In the genomic region with DNA sequence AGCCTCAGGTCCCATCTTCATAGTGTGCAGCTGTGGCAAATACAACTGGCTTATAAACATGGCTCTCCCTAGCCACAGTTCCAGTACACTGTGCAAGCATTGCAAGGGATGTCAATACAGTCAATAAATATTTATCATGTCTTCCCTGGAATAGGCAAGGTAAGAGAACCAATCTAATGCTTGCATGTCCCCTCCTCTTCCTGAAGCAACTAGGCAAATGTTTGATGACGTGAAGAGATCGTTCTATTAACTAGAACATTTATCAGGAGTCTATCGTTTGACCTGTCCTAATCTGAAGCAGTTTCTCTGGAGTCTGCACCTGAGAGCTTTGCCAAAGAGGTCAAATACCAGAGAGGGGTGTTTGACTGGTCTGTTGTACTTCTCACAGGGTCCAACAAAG, we compare ENCODE assay signal across 21 mouse cellular contexts.
DNase-seq lines count a peak whose midpoint lies in the region; ATAC-seq and TF ChIP-seq lines count a peak whose summit lies in the region.
"Had no signal": no experiment of that assay in that cellular context is flagged by ENCODE, and none has a peak within 500 bp of the region (broad histone marks: within the 10 kb centered on the region; RNA-seq: fewer than 3 reads in every experiment).

No protein-coding gene starts in this region.

- H3K9ac ChIP-seq in liver, adult 2 months (ENCODE audit: low read depth, low read length) = no peak overlapping the region
- H3K9ac ChIP-seq in liver, embryonic 11.5 days (ENCODE audit: low read depth, low read length) = no peak overlapping the region
- H3K9ac ChIP-seq: embryonic facial prominence, embryonic 13.5 days; embryonic facial prominence, embryonic 15.5 days; forebrain, embryonic 12.5 days had no signal

- H3K9me3 ChIP-seq in liver, embryonic 11.5 days (ENCODE audit: control insufficient read depth, low read length) = no peaks in the 10 kb centered on the region
- H3K9me3 ChIP-seq: embryonic facial prominence, embryonic 13.5 days; embryonic facial prominence, embryonic 15.5 days; forebrain, embryonic 10.5 days; forebrain, embryonic 12.5 days had no signal

- peaks cover 7% of the 10 kb centered on the region; the same call in 1 of the 2 replicates for H3K36me3 ChIP-seq in liver, adult 2 months (ENCODE audit: control insufficient read depth, insufficient read depth, low read length)
- no peaks in the 10 kb centered on the region for H3K36me3 ChIP-seq in liver, embryonic 11.5 days (ENCODE audit: control insufficient read depth, insufficient read depth, low read length)
- H3K36me3 ChIP-seq: embryonic facial prominence, embryonic 13.5 days; embryonic facial prominence, embryonic 15.5 days; forebrain, embryonic 10.5 days; forebrain, embryonic 12.5 days had no signal

- H3K79me2 ChIP-seq in liver, adult 2 months (ENCODE audit: control insufficient read depth, insufficient read depth, low read length) = no peaks in the 10 kb centered on the region

- H3K27me3 ChIP-seq in liver, adult 2 months (ENCODE audit: control insufficient read depth, insufficient read depth, low read length) = no peaks in the 10 kb centered on the region
- no peaks in the 10 kb centered on the region for H3K27me3 ChIP-seq in liver, embryonic 11.5 days (replicated peaks; ENCODE audit: control insufficient read depth, insufficient read depth, low read length)
- H3K27me3 ChIP-seq: embryonic facial prominence, embryonic 13.5 days; embryonic facial prominence, embryonic 15.5 days; forebrain, embryonic 12.5 days had no signal

- no peak for TF ChIP-seq POLR2A in liver, adult 2 months (IDR thresholded peaks at IDR 0.05; ENCODE audit: extremely low read depth, insufficient read depth, low read length)

- WGBS in liver, adult 2 months = 28% methylated on average over 3 of the region's 3 CpGs
- 79% methylated on average over 3 of the region's 3 CpGs for WGBS in liver, embryonic 11.5 days

- no peak for ATAC-seq in liver, embryonic 11.5 days (replicated peaks; ENCODE audit: low FRiP score)
- ATAC-seq: forebrain, embryonic 14.5 days; forebrain, embryonic 16.5 days had no signal

- no peak overlapping the region for H3K4me3 ChIP-seq in liver, adult 2 months (ENCODE audit: insufficient read depth, low read depth, low read length)
- no peak overlapping the region for H3K4me3 ChIP-seq in liver, embryonic 11.5 days (ENCODE audit: low read depth, low read length)
- H3K4me3 ChIP-seq: embryonic facial prominence, embryonic 13.5 days; embryonic facial prominence, embryonic 15.5 days; erythroblast, embryonic 14.5 days; forebrain, embryonic 10.5 days; forebrain, embryonic 12.5 days had no signal

- DNase-seq in kidney, adult 11 months = peak; percentile 24
- DNase-seq in kidney, postnatal 10 days = no peak
- DNase-seq in liver, adult 2 months (ENCODE audit: extremely low read depth, low read depth, low spot score) = peak; percentile 100
- DNase-seq in liver, embryonic 11.5 days (ENCODE audit: low spot score) = no peak
- DNase-seq: adrenal gland, adult 2 months; adrenal gland, postnatal 10 days; adrenal gland, postnatal 25 days; cerebellum, adult 11 months; cerebellum, adult 18-20 months; cerebellum, adult 8-10 months; cerebellum, adult 9-11 months; cerebellum, postnatal 14 days; cerebellum, postnatal 36 days; embryo, embryonic 11 days had no signal

- peaks cover 26% of the 10 kb centered on the region for H3K4me1 ChIP-seq in liver, adult 2 months (ENCODE audit: control insufficient read depth, insufficient read depth, low read length)
- no peaks in the 10 kb centered on the region for H3K4me1 ChIP-seq in liver, embryonic 11.5 days (replicated peaks; ENCODE audit: control insufficient read depth, insufficient read depth, low read length)
- H3K4me1 ChIP-seq: embryonic facial prominence, embryonic 13.5 days; embryonic facial prominence, embryonic 15.5 days; forebrain, embryonic 10.5 days; forebrain, embryonic 12.5 days had no signal

- peak overlapping the region; percentile 91 for H3K27ac ChIP-seq in liver, adult 2 months (replicated peaks; ENCODE audit: insufficient read depth, low read depth, low read length)
- H3K27ac ChIP-seq in liver, embryonic 11.5 days (ENCODE audit: low read depth, low read length) = no peak overlapping the region
- H3K27ac ChIP-seq: embryonic facial prominence, embryonic 13.5 days; embryonic facial prominence, embryonic 15.5 days; forebrain, embryonic 10.5 days; forebrain, embryonic 12.5 days had no signal

- no peak overlapping the region for H3K4me2 ChIP-seq in liver, embryonic 11.5 days
- H3K4me2 ChIP-seq: embryonic facial prominence, embryonic 13.5 days; embryonic facial prominence, embryonic 15.5 days; forebrain, embryonic 12.5 days had no signal

- TF ChIP-seq CTCF in liver, adult 2 months (IDR thresholded peaks at IDR 0.05; ENCODE audit: low read depth, low read length) = no peak

Comparison
In these comparisons a context has a peak if more than half of its experiments do, and no peak if none do; other contexts are left out.
1. DNase-seq: peak in kidney, adult 11 months (single experiment) and liver, adult 2 months (single experiment); none in kidney, postnatal 10 days (single experiment) and liver, embryonic 11.5 days (single experiment).